Mouse (Mus musculus): ENCODE measurements around the gene Plcb4.

Gene Plcb4

GRCm38 (mm10) chr2:135755792-135756191 is 97.0 kb downstream of the Plcb4 start:
- in situ Hi-C loops (cut with MboI, MseI), result no loop called here

GRCm38 (mm10) chr2:135757478-135757877 is 98.7 kb downstream of the Plcb4 start:
- in situ Hi-C loops (cut with MboI, MseI), result no loop called here

GRCm38 (mm10) chr2:135759499-135760095 is 100.8 kb downstream of the Plcb4 start:
- in situ Hi-C loops (cut with MboI, MseI), result no loop called here

GRCm38 (mm10) chr2:135761226-135761802 is 102.5 kb downstream of the Plcb4 start:
- in situ Hi-C loops (cut with MboI, MseI), result no loop called here

GRCm38 (mm10) chr2:135764706-135765105 is 105.9 kb downstream of the Plcb4 start:
- in situ Hi-C loops (cut with MboI, MseI), result no loop called here

- in situ Hi-C loops (cut with MboI, MseI), result no loop called here
These were observed 107.8 kb downstream of the Plcb4 start for GRCm38 (mm10) chr2:135766471-135767063.

GRCm38 (mm10) chr2:135767535-135767934 is 108.7 kb downstream of the Plcb4 start:
- in situ Hi-C loops (cut with MboI, MseI), result no loop called here

GRCm38 (mm10) chr2:135769701-135770100 is 110.9 kb downstream of the Plcb4 start:
- in situ Hi-C loops (cut with MboI, MseI), result no loop called here

- in situ Hi-C loops (cut with MboI, MseI), result no loop called here
These were observed 111.4 kb downstream of the Plcb4 start for GRCm38 (mm10) chr2:135770226-135770625.

GRCm38 (mm10) chr2:135773194-135773972 is 114.6 kb downstream of the Plcb4 start:
- in situ Hi-C loops (cut with MboI, MseI), result no loop called here

- in situ Hi-C loops (cut with MboI, MseI), result no loop called here
These were observed 116.2 kb downstream of the Plcb4 start for GRCm38 (mm10) chr2:135775026-135775425.

- in situ Hi-C loops (cut with MboI, MseI), result no loop called here
These were observed 117.4 kb downstream of the Plcb4 start for GRCm38 (mm10) chr2:135776131-135776775.

- in situ Hi-C loops (cut with MboI, MseI), result no loop called here
These were observed 122.6 kb downstream of the Plcb4 start for GRCm38 (mm10) chr2:135781391-135781790.

GRCm38 (mm10) chr2:135787415-135787814 is 128.6 kb downstream of the Plcb4 start:
- in situ Hi-C loops (cut with MboI, MseI), result no loop called here

GRCm38 (mm10) chr2:135792907-135793306 is 134.1 kb downstream of the Plcb4 start:
- in situ Hi-C loops (cut with MboI, MseI), result no loop called here

- in situ Hi-C loops (cut with MboI, MseI), result no loop called here
These were observed 137.9 kb downstream of the Plcb4 start for GRCm38 (mm10) chr2:135796684-135797083.

- in situ Hi-C loops (cut with MboI, MseI), result no loop called here
These were observed 139.1 kb downstream of the Plcb4 start for GRCm38 (mm10) chr2:135797677-135798546.

GRCm38 (mm10) chr2:135799149-135799770 is 140.4 kb downstream of the Plcb4 start:
- in situ Hi-C loops (cut with MboI, MseI), result no loop called here

- in situ Hi-C loops (cut with MboI, MseI), result loop anchor here in 1 of 2 experiments (10.0 kb wide), 1 partner anchor 634 kb away; no protein-coding TSS in a partner anchor
These were observed 141.6 kb downstream of the Plcb4 start for GRCm38 (mm10) chr2:135800385-135800784.

GRCm38 (mm10) chr2:135802878-135803450 is 144.2 kb downstream of the Plcb4 start:
- in situ Hi-C loops (cut with MboI, MseI), result loop anchor here in 1 of 2 experiments (10.0 kb wide), 1 partner anchor 632 kb away; no protein-coding TSS in a partner anchor
